Mouse (Mus musculus): ENCODE measurements around the gene Zc2hc1c.

Gene Zc2hc1c

GRCm38 (mm10) chr12:85337567-85338311 is 49.3 kb downstream of the Zc2hc1c start:
- in situ Hi-C loops (cut with MboI, MseI) = no loop called here

DNA sequence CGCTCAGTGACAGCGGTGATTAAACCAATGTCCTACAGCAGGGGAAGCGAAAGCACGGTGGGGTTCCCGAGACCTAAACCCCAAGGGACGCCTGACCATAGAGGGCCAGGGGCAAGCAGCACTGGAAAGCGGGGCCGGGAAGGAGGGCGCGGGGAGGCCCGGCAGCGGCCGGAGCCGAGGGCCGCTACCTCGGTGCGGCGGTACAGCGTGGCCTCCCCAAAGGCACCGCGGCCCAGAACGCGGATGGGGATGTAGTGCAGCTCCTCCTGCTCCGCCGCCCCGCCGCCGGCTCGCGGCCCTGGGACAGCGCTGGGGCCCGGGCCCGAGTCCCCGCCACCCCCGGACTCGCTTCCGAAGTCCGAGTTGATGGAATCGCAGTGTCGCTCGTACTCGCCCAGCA is 50.4 kb downstream of the Zc2hc1c start:
- in situ Hi-C loops (cut with MboI, MseI) = no loop called here

- in situ Hi-C loops (cut with MboI, MseI) = no loop called here
Measured at GRCm38 (mm10) chr12:85339243-85339729, 50.9 kb downstream of the Zc2hc1c start, which contains the start of gene Nek9. Gene Nek9, minus strand, starts transcription at chr12:85339362.

DNA sequence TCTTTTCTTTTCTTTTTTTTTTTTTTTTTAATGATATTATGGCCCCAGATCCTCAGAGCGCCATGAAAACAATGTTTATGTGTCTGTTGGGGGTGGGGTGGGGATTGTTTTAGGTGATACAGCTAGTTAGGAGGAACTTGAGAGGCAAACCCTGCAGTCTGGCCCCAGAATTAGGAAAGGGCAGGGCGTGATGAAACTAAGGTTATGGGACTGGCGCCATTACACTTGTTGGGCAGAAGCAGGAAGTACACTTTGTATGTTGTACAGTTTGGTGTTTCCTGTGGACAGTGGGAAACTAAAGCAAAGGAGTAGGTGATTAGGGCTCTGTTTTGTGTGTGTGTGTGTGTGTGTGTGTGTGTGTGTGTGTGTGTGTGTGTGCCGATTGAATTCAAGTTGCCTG is 51.6 kb downstream of the Zc2hc1c start:
- in situ Hi-C loops (cut with MboI, MseI) = loop anchor here (5.0 to 10.0 kb wide), 2 partner anchors 142 to 315 kb away; no protein-coding TSS in a partner anchor

- in situ Hi-C loops (cut with MboI, MseI) = loop anchor here (5.0 to 10.0 kb wide), 2 partner anchors 141 to 314 kb away; no protein-coding TSS in a partner anchor
Measured at GRCm38 (mm10) chr12:85341131-85341530, 52.7 kb downstream of the Zc2hc1c start.

DNA sequence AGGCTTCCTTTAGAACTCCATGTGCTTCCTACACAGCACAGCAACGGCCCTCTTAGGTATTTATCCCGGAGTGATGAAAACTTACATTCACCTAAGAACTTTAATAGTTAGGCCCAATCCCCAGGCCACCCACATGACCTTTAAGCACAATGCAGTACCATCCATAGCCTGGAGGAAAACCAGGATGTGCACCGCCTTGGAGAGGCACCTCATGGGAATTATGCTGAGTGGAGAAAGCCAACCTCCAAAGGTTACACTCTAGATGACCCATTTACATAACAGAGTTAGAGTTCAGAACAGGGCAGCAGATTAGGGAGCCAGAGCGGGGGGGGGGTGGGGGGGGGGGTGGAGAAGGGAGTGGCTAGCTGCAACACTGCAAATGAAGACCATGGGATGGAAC is 53.9 kb downstream of the Zc2hc1c start:
- in situ Hi-C loops (cut with MboI, MseI) = loop anchor here (5.0 to 10.0 kb wide), 2 partner anchors 140 to 312 kb away; no protein-coding TSS in a partner anchor

- in situ Hi-C loops (cut with MboI, MseI) = loop anchor here (5.0 to 10.0 kb wide), 2 partner anchors 138 to 311 kb away; no protein-coding TSS in a partner anchor
Measured at GRCm38 (mm10) chr12:85344252-85344651, 55.9 kb downstream of the Zc2hc1c start.

DNA sequence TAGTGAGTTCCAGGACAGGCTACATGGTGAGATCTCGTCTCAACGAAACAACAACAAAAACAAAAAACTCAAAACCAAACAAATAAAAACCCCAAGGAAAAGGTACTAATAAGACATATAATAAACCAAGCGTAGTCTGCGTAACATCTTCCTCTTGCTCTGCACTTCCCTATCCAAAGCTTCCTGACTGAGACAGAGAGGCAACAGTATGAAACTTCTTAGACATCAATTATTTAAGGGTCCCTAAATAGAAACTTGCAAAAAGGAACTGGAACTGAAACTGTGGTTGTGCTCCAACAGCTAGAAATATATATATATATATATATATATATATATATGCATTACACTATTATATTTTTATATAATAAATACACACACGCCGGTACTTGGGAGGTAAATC is 57.2 kb downstream of the Zc2hc1c start:
- in situ Hi-C loops (cut with MboI, MseI) = loop anchor here (10.0 kb wide), 1 partner anchor 309 kb away; no protein-coding TSS in a partner anchor

DNA sequence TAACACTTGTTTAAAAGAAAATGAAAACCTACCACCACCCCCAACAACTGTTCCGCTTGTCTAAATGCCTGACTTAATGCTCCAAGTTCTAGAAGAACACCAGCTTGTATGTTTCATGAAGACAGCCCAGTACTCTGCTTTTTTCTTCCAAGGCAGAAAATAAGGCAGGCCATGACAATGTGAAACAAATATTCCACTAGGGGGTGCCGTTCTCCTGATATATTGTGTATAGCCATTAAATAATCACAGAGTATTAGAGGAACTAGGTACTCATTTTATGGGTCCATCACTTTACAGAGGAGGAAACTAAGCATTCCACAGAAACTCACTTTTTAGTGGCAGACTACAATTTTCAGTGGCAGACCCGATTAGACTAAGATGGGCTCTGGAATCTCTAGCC is 58.0 kb downstream of the Zc2hc1c start:
- in situ Hi-C loops (cut with MboI, MseI) = loop anchor here (10.0 kb wide), 1 partner anchor 308 kb away; no protein-coding TSS in a partner anchor

DNA sequence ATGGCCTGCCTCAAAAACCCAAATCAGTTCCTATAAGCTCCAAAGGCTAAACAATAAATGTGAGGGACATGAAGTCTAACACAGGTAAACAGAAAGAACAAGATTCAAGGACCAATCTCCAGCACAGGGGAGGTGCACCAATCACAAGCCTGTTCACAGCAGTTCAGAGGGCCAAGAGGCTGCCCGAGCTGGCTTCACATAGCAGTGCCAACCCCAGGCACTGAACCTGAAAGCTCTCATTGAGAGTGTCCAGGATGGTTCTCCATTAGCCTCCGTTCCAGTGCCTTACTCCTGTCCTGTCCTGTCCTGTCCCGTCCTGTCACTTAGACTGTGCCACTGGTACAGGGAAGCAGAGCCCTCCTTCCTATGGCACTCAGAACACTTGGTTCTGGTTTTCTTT is 58.8 kb downstream of the Zc2hc1c start:
- in situ Hi-C loops (cut with MboI, MseI) = loop anchor here (10.0 kb wide), 1 partner anchor 308 kb away; no protein-coding TSS in a partner anchor

GRCm38 (mm10) chr12:85348338-85348737 is 59.9 kb downstream of the Zc2hc1c start:
- in situ Hi-C loops (cut with MboI, MseI) = loop anchor here (10.0 kb wide), 1 partner anchor 306 kb away; no protein-coding TSS in a partner anchor

Measured in T-helper 1 cell (primary cell).